Mouse (Mus musculus) bone marrow macrophage, adult 2 months (primary cell): ENCODE results near the gene Cyp2d12.
"Not testable (repeated sequence)": the region's sequence is repeated elsewhere in the genome, so short reads cannot be mapped to it uniquely, and the experiment has no call there.

Experiments used
- CTCF ChIP-seq: IDR thresholded peaks from 2 replicates; pipeline ENCODE4 v1.5.1; 2012; ENCODE audit warnings: low read depth, mild to moderate bottlenecking, low read length, moderate library complexity
- POLR2A ChIP-seq: IDR thresholded peaks from 2 replicates; pipeline ENCODE4 v1.6.1; 2012; ENCODE audit warnings: mild to moderate bottlenecking, low read depth, low read length, borderline replicate concordance

- not testable (repeated sequence) for TF ChIP-seq CTCF, POLR2A
Observed at GRCm38 (mm10) chr15:82512111-82512510, 42.8 kb upstream of the Cyp2d12 start.
